Mouse (Mus musculus): ENCODE measurements around the gene Tex2. TPM values are rescaled to one million over a fixed set of nuclear protein-coding genes. Genes with fewer than 3 reads are reported as not detected.
"Not testable (repeated sequence)": the region's sequence is repeated elsewhere in the genome, so short reads cannot be mapped to it uniquely, and the experiment has no call there.

Tex2 gene
- polyA plus RNA-seq, 1 experiment from 2014 or later, result 16.0 TPM

GRCm38 (mm10) chr11:106504129-106504528 is 109.1 kb downstream of the Tex2 start:
- no peak for ATAC-seq
- in situ Hi-C loops (cut with MboI; ENCODE audit: low pct_unique_long_range_greater_than_20kb), result loop anchor here (25.0 kb wide), 1 partner anchor 258 kb away; the partner anchor contains the start of genes Milr1 and Pecam1
- TF ChIP-seq CTCF (IDR thresholded peaks at IDR 0.05), result no peak
- ChIA-PET POLR2A (no interaction called here), CTCF (interaction anchor here (1.2 to 1.3 kb wide), 2 partner anchors 11 to 109 kb away, joined by 3 read pairs; partner anchors contain the start of gene Tex2)
- DNase-seq (ENCODE audit: low read depth, low spot score), result no peak
- no peaks in the 10 kb centered on the region for H3K27me3 ChIP-seq

DNA sequence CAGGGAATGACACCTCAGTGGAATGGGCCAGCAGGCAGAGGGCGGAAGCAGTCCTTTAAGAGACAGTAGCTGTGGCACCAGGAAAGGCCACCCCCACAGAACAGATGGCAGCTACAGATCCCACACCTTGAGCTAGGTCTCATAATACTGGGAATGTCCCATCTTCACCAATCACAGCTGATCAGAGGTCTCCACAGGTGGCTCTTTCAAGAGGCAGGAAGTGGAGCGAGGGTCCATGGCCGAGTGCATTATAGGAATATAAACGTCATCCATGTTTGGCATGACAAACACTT is 109.9 kb downstream of the Tex2 start:
- in situ Hi-C loops (cut with MboI; ENCODE audit: low pct_unique_long_range_greater_than_20kb), result loop anchor here (25.0 kb wide), 1 partner anchor 259 kb away; the partner anchor contains the start of genes Milr1 and Pecam1
- DNase-seq (ENCODE audit: low read depth, low spot score) (no peak), ATAC-seq (no peak)
- POLR2A ChIA-PET, result interaction anchor here (1.3 kb wide), 1 partner anchor 10 kb away, joined by 3 read pairs; no protein-coding TSS in a partner anchor
- TF ChIP-seq CTCF (IDR thresholded peaks at IDR 0.05), result no peak
- CTCF ChIA-PET, result interaction anchor here (1.2 kb wide), 2 partner anchors 10 to 108 kb away, joined by 3 read pairs; no protein-coding TSS in a partner anchor
- H3K27me3 ChIP-seq, result no peaks in the 10 kb centered on the region

DNA sequence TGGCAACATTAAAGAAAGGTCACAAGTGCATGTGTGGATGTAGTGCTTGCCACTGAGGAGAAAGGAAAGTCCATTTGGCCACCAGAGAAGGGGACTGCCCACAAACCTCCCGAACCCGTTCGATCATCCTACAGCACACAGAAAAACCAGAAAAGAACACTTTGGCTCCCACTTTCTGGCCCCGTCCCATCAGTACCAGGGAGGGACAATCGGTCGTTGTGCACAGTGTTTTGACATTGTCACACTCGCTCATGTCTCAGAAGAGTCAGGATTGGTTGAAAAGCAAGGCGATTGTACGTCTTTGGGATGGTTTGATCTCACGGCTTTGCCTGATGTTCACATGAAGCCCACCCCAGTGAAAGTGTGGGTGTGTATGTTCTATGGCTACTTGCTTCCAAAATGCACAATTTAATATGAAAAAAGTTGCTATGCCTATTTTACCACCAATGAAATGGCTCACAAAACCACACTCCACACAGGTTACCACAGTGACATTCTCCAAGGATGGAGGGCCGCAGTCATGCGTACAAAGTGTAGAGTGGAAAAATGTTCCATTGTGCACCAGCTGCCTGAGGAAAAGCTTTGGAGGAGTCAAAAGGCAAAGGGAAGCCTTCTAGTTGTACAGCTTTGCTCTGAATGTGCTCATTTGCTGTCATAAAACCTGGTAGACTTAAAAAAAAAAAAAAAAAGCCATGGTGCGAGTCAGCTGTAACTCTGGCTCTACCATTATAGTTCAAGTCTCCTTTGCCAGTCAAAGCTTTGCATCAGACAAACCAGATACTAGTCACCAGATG is 110.4 kb downstream of the Tex2 start:
- ATAC-seq (no peak), DNase-seq (ENCODE audit: low read depth, low spot score) (no peak)
- CTCF ChIA-PET, result interaction anchor here (1.2 kb wide), 1 partner anchor 108 kb away, joined by 3 read pairs; no protein-coding TSS in a partner anchor
- in situ Hi-C loops (cut with MboI; ENCODE audit: low pct_unique_long_range_greater_than_20kb), result loop anchor here (25.0 kb wide), 1 partner anchor 259 kb away; the partner anchor contains the start of genes Milr1 and Pecam1
- no peaks in the 10 kb centered on the region for H3K27me3 ChIP-seq
- POLR2A ChIA-PET, result interaction anchor here (1.3 to 1.6 kb wide), 3 partner anchors 11 to 16 kb away, joined by 3 to 5 read pairs (median 3); partner anchors contain the start of gene Ern1
- no peak for TF ChIP-seq CTCF (IDR thresholded peaks at IDR 0.05)

DNA sequence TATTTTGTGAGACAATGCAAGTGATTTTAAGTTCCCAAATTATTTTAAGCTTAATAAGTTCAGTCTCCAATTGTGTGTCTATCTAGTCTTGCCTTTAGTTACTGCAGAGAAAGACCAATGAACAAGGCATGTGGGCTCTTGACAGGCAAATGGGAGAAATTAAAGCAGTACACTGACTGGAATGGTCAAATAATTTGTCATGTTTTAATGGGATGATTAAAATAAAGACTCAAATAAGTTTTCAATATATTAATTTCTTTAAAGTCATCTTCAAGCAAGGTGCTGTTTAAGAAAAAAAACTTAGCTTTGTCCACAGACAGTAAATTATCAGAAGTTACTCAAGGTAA is 111.1 kb downstream of the Tex2 start:
- DNase-seq (ENCODE audit: low read depth, low spot score) (no peak), ATAC-seq (no peak)
- TF ChIP-seq CTCF (IDR thresholded peaks at IDR 0.05), result no peak
- POLR2A ChIA-PET, result interaction anchor here (0.6 to 1.6 kb wide), 6 partner anchors 12 to 240 kb away, joined by 3 to 6 read pairs (median 4); partner anchors contain the start of gene Ern1
- no peaks in the 10 kb centered on the region for H3K27me3 ChIP-seq
- CTCF ChIA-PET, result no interaction called here
- in situ Hi-C loops (cut with MboI; ENCODE audit: low pct_unique_long_range_greater_than_20kb), result loop anchor here (25.0 kb wide), 1 partner anchor 260 kb away; the partner anchor contains the start of genes Milr1 and Pecam1

DNA sequence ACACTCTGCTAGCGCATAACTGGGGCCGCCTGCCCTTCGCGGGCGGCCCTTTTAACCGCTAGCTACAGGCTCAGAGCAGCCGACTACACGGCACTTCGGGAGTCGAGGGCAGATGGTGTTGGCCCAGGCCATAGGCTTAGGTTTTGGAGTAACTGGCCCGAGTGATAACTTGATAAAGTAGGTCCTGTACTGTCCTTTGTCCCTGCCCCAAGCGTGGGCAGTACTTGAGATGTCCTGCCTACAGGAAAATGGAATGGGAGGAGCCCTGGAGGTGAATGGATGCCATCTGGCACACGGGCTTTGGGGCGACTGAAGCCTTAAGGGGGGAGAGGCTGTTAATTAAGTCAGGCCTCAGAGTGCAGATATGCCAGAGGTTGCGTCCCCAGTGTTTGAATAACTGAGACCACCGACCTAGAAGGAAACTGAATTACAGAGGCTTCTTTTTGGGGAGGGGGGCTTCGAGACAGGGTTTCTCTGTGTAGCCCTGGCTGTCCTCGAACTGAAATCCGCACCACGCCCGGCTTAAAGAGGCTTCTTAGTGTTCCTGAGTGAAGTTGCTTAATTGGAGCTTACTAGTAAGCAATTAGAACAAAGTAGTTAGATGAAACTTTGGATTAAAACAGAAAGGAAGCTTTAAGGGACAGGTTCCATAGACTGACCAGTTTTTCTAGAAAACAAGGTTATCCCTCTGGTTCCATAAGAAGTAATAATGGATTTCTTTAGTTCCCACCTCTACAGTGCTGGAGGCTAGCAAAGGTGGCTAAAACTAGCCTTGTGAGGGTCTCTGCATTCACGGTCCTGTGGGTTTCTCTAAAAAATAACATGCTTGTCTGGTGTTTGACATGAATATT is 111.7 kb downstream of the Tex2 start:
- ChIA-PET CTCF (no interaction called here), POLR2A (interaction anchor here (0.6 to 1.6 kb wide), 6 partner anchors 14 to 240 kb away, joined by 3 to 6 read pairs (median 4); partner anchors contain the start of gene Ern1)
- ATAC-seq (peak; percentile 68), DNase-seq (ENCODE audit: low read depth, low spot score) (no peak)
- H3K27me3 ChIP-seq, result no peaks in the 10 kb centered on the region
- in situ Hi-C loops (cut with MboI; ENCODE audit: low pct_unique_long_range_greater_than_20kb), result loop anchor here (25.0 kb wide), 1 partner anchor 261 kb away; the partner anchor contains the start of genes Milr1 and Pecam1
- no peak for TF ChIP-seq CTCF (IDR thresholded peaks at IDR 0.05)

DNA sequence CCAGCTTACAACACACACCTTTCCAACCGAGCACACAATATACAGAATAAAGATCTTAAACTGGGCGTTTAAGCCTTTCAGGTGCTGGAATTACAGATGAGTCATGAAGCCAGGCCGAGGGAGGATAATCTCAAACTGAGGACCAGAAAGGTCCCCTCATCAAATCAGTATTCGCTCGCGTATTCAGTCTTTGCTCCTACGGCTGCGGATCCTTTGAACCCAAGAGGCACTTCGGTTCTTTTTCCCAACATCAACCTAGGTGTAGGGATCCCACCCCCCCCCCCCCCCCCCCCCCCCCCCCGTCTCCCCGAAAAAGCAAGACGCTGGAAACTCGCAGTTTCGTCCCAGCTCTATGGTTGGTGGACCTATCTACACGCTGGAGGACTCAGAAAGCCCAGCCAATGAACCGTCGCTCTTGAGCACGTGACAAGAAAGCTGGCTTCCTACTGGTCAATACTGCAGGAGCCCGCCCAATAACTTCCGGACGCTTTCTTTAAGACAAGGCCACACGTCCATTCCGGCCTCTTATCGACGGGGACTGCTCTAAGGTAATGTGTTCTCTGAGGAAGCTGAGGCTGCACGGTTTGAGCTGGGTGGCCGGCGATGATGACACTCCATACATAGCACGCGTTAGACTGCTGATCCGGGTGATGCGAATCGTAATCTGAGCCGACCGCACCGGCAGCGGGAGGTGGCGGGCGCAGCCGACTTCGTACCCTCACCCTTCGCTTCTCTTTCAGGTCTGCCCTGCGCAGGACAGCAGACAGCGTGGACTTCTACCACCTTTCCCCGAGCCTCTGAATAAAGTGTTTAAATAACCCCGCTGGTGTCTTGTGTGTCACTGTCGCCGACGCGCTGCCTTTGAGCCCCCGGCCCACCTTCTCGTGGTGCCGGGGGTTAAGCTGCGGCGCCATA is 112.6 kb downstream of the Tex2 start:
- DNase-seq (ENCODE audit: low read depth, low spot score), result peak; percentile 91
- no peaks in the 10 kb centered on the region for H3K27me3 ChIP-seq
- in situ Hi-C loops (cut with MboI; ENCODE audit: low pct_unique_long_range_greater_than_20kb), result loop anchor here (25.0 kb wide), 1 partner anchor 262 kb away; the partner anchor contains the start of genes Milr1 and Pecam1
- no peak for TF ChIP-seq CTCF (IDR thresholded peaks at IDR 0.05)
- ChIA-PET POLR2A (interaction anchor here (1.0 to 1.6 kb wide), 5 partner anchors 13 to 117 kb away, joined by 3 to 6 read pairs (median 3); partner anchors contain the start of gene Ern1), CTCF (no interaction called here)
- ATAC-seq, result peak; percentile 91

GRCm38 (mm10) chr11:106498739-106499379 is 114.4 kb downstream of the Tex2 start:
- POLR2A ChIA-PET, result interaction anchor here (1.1 kb wide), 1 partner anchor 82 kb away, joined by 3 read pairs; no protein-coding TSS in a partner anchor
- in situ Hi-C loops (cut with MboI; ENCODE audit: low pct_unique_long_range_greater_than_20kb), result no loop called here

DNA sequence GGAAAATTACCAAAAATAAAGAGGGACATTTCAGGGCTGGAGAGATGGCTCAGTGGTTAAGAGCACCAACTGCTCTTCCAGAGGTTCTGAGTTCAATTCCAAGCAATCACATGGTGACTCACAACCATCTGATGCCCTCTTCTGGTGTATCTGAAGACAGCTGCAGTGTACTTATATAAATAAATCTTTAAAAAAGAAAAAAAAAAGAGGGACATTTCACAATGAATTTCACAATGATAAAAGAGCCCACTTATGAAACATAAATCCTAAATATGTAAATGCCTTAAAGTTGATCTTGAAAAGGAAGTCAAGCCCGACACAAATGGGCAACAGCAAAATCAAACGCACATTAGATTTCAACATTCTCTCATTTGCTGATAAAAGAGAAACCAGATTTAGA is 115.3 kb downstream of the Tex2 start:
- ChIA-PET POLR2A (no interaction called here), CTCF (interaction anchor here (0.8 kb wide), 1 partner anchor 79 kb away, joined by 3 read pairs; no protein-coding TSS in a partner anchor)
- in situ Hi-C loops (cut with MboI; ENCODE audit: low pct_unique_long_range_greater_than_20kb), result no loop called here
- peak; percentile 42 for TF ChIP-seq CTCF (IDR thresholded peaks at IDR 0.05)
- ATAC-seq (no peak), DNase-seq (ENCODE audit: low read depth, low spot score) (no peak)
- H3K27me3 ChIP-seq, result no peaks in the 10 kb centered on the region

More at GRCm38 (mm10) chr11:106498739-106499379, 114.4 kb downstream of the Tex2 start:
- no peak for ATAC-seq
- CTCF ChIA-PET, result no interaction called here
- H3K27me3 ChIP-seq, result no peaks in the 10 kb centered on the region
- no peak for TF ChIP-seq CTCF (IDR thresholded peaks at IDR 0.05)
- DNase-seq (ENCODE audit: low read depth, low spot score), result no peak

GRCm38 (mm10) chr11:106497009-106497408 is 116.2 kb downstream of the Tex2 start:
- ATAC-seq; H3K27me3 ChIP-seq; in situ Hi-C loops (cut with MboI; ENCODE audit: low pct_unique_long_range_greater_than_20kb); DNase-seq (ENCODE audit: low read depth, low spot score); POLR2A ChIA-PET: not testable (repeated sequence)
- CTCF ChIA-PET, result interaction anchor here (0.8 to 1.1 kb wide), 2 partner anchors 78 to 84 kb away, joined by 3 read pairs; no protein-coding TSS in a partner anchor

Data from Patski (cell line).